Mouse (Mus musculus): ENCODE results near the gene 1700001L19Rik. TPM values are rescaled to one million over a fixed set of nuclear protein-coding genes. Genes with fewer than 3 reads are reported as not detected.
A peak's percentile ranks its signal among the peaks of the same experiment; 100 is the strongest.

Gene 1700001L19Rik
- polyA plus RNA-seq, 1 experiment from 2014 or later: 0.49 TPM

DNA sequence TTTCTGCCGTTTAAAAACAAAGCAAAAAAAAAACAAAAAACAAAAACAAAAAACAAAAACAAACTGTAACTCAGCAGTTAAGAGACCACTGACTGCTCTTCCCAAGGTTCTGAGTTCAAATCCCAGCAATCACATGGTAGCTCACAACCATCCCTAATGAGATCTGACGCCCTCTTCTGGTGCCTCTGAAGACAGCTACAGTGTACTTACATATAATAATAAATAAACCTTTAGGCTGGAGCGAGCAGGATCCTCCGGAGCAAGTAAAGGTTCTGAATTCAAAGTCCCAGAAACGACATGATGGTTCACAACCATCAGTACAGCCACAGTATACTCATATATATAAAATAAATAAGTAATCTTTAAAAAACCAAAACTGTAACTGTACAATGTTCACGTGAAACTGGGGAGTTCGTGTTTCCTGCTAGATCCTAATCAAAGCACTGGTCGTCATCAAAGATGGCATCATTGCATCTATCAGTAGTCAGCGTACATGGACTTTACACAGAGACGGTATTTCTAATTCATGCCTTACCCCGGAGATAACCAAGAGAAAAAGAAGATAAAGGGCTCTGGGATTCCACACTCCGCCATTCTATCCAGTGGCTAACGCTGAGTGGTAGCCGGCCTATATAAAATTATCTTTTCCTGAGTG is 16.0 kb upstream of the 1700001L19Rik start:
- H3K36me3 ChIP-seq (ENCODE audit: insufficient read depth, low read length): peaks cover 52% of the 10 kb centered on the region
- no peaks in the 10 kb centered on the region for H3K27me3 ChIP-seq (ENCODE audit: insufficient read depth, low read length)
- 21% methylated on average over 14 of the region's 14 CpGs for WGBS
- H3K4me2 ChIP-seq (replicated peaks; ENCODE audit: low read depth, low read length): peak overlapping the region; percentile 83
- peak overlapping the region; percentile 84 for H3K9ac ChIP-seq (replicated peaks; ENCODE audit: low read length)
- no peaks in the 10 kb centered on the region for H3K9me3 ChIP-seq (ENCODE audit: low read length)
- ATAC-seq (ENCODE audit: low FRiP score, low TSS enrichment): no peak
- H3K4me1 ChIP-seq (ENCODE audit: insufficient read depth, low read length): peaks cover 21% of the 10 kb centered on the region
- peak overlapping the region; percentile 66 for H3K27ac ChIP-seq (ENCODE audit: low read length)
- peak overlapping the region; percentile 82 for H3K4me3 ChIP-seq (ENCODE audit: low read length)

DNA sequence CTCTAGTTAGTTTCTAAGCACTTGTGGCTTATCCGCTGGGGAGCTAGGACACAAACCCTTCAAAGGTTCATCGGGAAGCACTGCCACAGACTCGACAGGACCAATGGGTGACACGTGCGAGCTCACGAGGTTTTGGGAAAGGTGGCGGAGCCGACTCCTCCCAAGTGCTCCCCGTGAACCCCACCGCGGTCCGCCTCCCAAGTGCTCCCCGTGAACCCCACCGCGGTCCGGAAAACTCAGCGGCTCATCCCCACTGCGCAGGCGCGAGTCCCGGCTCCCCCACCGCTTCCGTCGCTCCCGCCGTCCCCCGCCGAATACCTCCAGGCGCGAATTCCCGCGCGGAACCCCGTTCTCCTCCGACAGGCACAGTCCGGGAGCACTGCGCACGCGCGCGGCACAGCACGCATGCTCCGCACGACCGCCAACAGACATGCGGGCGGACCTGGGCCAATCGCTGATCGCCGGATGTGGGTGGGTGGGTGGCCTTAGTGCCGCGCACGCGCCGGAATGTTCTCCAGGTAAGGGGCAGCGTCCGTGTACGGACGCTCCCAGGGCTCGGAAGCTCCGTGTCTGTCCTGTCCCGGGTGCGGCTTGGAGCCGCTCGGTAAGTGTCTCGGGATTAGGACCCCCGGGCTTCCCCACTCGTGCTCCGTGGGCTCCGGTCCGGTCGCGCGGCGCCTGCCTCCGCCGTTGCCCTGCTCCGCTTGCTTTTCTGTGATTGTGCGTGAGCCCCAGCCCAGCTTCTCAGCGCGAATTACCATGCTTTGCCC is 15.3 kb upstream of the 1700001L19Rik start, which contains the start of the genes Mtrr and Fastkd3:
TSS of gene Mtrr (minus strand) at position 403 of the 770 bp plus-strand sequence.
TSS of gene Fastkd3 (plus strand) at position 488 of the 770 bp plus-strand sequence.
- Histone ChIP-seq H3K4me1 (ENCODE audit: insufficient read depth, low read length) (peaks cover 21% of the 10 kb centered on the region), H3K4me3 (ENCODE audit: low read length) (peak within 1 kb of the TSS; percentile 82), H3K9me3 (ENCODE audit: low read length) (no peaks in the 10 kb centered on the region), H3K36me3 (ENCODE audit: insufficient read depth, low read length) (peaks cover 50% of the 10 kb centered on the region), H3K27me3 (ENCODE audit: insufficient read depth, low read length) (no peaks in the 10 kb centered on the region), H3K27ac (ENCODE audit: low read length) (peak within 1 kb of the TSS; percentile 77), H3K9ac (replicated peaks; ENCODE audit: low read length) (peak within 1 kb of the TSS; percentile 87), H3K4me2 (replicated peaks; ENCODE audit: low read depth, low read length) (peak within 1 kb of the TSS; percentile 83)
- peak; percentile 100 for ATAC-seq (ENCODE audit: low FRiP score, low TSS enrichment)
- WGBS: under 1% methylated on average over 79 of the region's 81 CpGs

DNA sequence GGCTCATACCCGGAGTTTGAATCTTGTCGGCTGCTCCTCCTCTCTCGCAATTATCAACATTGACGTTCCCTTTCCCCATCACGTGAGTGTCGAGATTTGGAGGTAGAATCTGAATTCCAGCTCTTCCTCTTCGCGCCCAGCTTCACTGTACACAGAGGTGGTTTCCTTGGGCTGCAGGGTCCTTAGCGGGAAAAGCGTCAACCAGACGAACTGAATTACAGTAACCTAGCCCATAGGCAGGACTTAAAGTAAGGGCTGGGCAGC is 14.8 kb upstream of the 1700001L19Rik start:
- H3K4me1 ChIP-seq (ENCODE audit: insufficient read depth, low read length): peaks cover 21% of the 10 kb centered on the region
- no peaks in the 10 kb centered on the region for H3K27me3 ChIP-seq (ENCODE audit: insufficient read depth, low read length)
- peak overlapping the region; percentile 83 for H3K4me2 ChIP-seq (replicated peaks; ENCODE audit: low read depth, low read length)
- no peaks in the 10 kb centered on the region for H3K9me3 ChIP-seq (ENCODE audit: low read length)
- 0% methylated on average over 11 of the region's 11 CpGs for WGBS
- peak overlapping the region; percentile 87 for H3K9ac ChIP-seq (replicated peaks; ENCODE audit: low read length)
- peak overlapping the region; percentile 82 for H3K4me3 ChIP-seq (ENCODE audit: low read length)
- peak overlapping the region; percentile 77 for H3K27ac ChIP-seq (ENCODE audit: low read length)
- peaks cover 48% of the 10 kb centered on the region for H3K36me3 ChIP-seq (ENCODE audit: insufficient read depth, low read length)
- peak; percentile 35 for ATAC-seq (ENCODE audit: low FRiP score, low TSS enrichment)

DNA sequence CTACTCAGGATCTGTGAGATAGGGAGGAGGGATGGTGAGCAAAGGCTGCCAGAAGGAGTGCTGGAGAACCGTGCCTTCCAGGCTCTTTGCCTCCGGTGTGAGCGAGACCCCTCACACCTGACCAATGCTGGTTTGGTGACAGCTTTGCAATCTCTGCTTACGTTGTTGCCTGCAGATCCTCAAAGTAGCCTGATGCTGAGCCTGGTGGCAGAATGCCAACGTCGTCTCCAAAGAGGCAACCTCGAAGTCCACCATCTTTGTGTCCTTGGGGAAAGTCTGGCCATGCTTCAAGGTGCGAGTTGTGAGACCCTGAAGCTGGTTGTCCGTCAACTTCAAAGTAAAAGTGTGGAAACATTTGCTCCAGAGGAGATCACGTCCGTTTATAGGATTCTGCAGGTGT is 13.3 kb upstream of the 1700001L19Rik start:
- ATAC-seq (ENCODE audit: low FRiP score, low TSS enrichment): no peak
- H3K27ac ChIP-seq (ENCODE audit: low read length): no peak overlapping the region
- no peaks in the 10 kb centered on the region for H3K9me3 ChIP-seq (ENCODE audit: low read length)
- 88% methylated on average over 11 of the region's 11 CpGs for WGBS
- H3K36me3 ChIP-seq (ENCODE audit: insufficient read depth, low read length): peaks cover 51% of the 10 kb centered on the region
- no peak overlapping the region for H3K4me2 ChIP-seq (replicated peaks; ENCODE audit: low read depth, low read length)
- H3K4me1 ChIP-seq (ENCODE audit: insufficient read depth, low read length): peaks cover 21% of the 10 kb centered on the region
- no peaks in the 10 kb centered on the region for H3K27me3 ChIP-seq (ENCODE audit: insufficient read depth, low read length)
- H3K4me3 ChIP-seq (ENCODE audit: low read length): no peak overlapping the region
- no peak overlapping the region for H3K9ac ChIP-seq (replicated peaks; ENCODE audit: low read length)

DNA sequence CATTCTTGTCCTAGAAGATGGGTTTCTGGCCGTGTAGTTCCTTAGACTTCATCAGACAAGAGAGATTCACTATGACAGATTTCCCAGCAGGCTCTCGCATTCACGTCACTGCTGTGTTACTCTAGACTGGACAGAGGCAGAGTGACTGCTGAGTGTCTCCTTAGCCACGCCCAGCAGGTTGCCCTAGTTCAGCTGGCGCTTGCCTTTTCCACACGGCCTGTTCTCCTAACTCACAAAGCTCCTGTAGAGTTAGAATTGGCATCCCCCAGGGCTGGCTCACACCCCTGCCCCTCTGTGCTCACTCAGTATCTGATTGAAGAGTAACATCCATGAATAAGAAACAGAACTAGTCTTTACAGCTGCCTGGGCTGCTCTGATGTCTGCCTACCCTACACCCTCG is 11.8 kb upstream of the 1700001L19Rik start:
- H3K4me3 ChIP-seq (ENCODE audit: low read length): no peak overlapping the region
- H3K27ac ChIP-seq (ENCODE audit: low read length): no peak overlapping the region
- no peaks in the 10 kb centered on the region for H3K27me3 ChIP-seq (ENCODE audit: insufficient read depth, low read length)
- no peak overlapping the region for H3K9ac ChIP-seq (replicated peaks; ENCODE audit: low read length)
- H3K9me3 ChIP-seq (ENCODE audit: low read length): no peaks in the 10 kb centered on the region
- no peak for ATAC-seq (ENCODE audit: low FRiP score, low TSS enrichment)
- WGBS: 91% methylated on average over 7 of the region's 7 CpGs
- H3K36me3 ChIP-seq (ENCODE audit: insufficient read depth, low read length): peaks cover 63% of the 10 kb centered on the region
- no peak overlapping the region for H3K4me2 ChIP-seq (replicated peaks; ENCODE audit: low read depth, low read length)
- peaks cover 16% of the 10 kb centered on the region for H3K4me1 ChIP-seq (ENCODE audit: insufficient read depth, low read length)

DNA sequence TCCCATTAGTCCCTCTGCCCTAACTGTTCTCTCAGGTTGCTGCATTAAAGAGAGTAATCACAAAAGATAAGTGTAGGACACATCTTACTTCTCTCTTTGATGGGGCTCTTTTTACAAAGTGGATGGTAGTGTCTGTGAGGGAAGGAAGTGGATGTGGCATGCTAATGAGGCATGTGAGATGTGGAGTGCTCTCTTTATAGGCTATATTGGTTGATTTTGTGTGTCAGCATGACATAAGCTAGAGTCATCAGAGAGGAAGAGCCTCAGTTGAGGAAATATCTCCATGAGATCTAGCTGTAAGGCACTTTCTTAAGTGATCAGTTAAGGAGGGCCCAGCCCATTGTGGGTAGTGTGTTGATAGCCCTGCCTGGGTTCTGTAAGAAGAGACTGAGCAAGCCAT is 8.9 kb upstream of the 1700001L19Rik start:
- Histone ChIP-seq H3K4me2 (replicated peaks; ENCODE audit: low read depth, low read length) (no peak overlapping the region), H3K9me3 (ENCODE audit: low read length) (no peaks in the 10 kb centered on the region), H3K4me1 (ENCODE audit: insufficient read depth, low read length) (peaks cover 10% of the 10 kb centered on the region), H3K27me3 (ENCODE audit: insufficient read depth, low read length) (no peaks in the 10 kb centered on the region), H3K9ac (replicated peaks; ENCODE audit: low read length) (no peak overlapping the region), H3K36me3 (ENCODE audit: insufficient read depth, low read length) (peaks cover 89% of the 10 kb centered on the region), H3K4me3 (ENCODE audit: low read length) (no peak overlapping the region), H3K27ac (ENCODE audit: low read length) (no peak overlapping the region)
- ATAC-seq (ENCODE audit: low FRiP score, low TSS enrichment): no peak

DNA sequence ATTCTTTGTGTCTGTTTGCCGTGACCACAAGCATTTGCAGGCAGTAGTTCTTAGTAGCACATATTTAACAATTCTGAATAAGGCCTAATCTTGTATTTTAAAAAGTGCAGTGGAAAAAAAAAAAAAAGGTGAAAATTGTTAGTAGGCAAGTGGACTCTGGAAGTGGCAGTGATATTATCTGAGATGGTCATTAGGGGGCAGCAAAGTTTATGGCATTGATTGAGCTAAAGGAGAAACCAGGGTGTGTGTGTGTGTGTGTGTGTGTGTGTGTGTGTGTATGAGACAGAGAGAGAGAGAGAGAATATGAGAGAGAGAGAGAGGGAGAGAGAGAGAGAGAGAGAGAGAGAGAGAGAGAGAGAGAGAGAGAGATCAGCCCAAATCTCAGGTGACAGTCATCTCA is 3.4 kb upstream of the 1700001L19Rik start:
- H3K4me3 ChIP-seq (ENCODE audit: low read length): no peak overlapping the region
- H3K9ac ChIP-seq (replicated peaks; ENCODE audit: low read length): no peak overlapping the region
- H3K36me3 ChIP-seq (ENCODE audit: insufficient read depth, low read length): peaks cover 47% of the 10 kb centered on the region
- no peaks in the 10 kb centered on the region for H3K9me3 ChIP-seq (ENCODE audit: low read length)
- peaks cover 4% of the 10 kb centered on the region; the same call in 1 of the 2 replicates for H3K4me1 ChIP-seq (ENCODE audit: insufficient read depth, low read length)
- H3K27ac ChIP-seq (ENCODE audit: low read length): no peak overlapping the region
- no peak overlapping the region for H3K4me2 ChIP-seq (replicated peaks; ENCODE audit: low read depth, low read length)
- 79% methylated on average over 1 of the region's 1 CpGs for WGBS
- H3K27me3 ChIP-seq (ENCODE audit: insufficient read depth, low read length): no peaks in the 10 kb centered on the region
- ATAC-seq (ENCODE audit: low FRiP score, low TSS enrichment): no peak

DNA sequence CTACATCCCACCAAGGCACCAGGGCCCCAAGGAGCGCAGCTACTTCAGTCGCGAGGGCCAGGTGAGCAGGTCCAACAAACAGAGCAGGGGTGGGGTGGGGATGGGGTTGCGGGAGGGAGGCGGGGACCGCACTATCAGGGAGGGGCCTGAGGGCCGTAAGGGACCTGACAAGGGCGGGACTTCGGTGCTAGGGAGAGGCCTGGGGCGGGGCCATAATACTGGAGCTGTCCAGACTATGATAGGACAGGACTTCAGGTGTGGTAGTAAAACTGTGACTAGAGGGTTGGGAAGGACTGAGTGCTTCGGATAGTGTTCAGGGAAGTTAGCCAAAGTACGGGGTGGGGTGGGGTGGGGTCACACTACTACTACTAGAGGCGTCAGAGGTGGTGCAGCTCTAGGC is 446 bp downstream of the 1700001L19Rik start:
- H3K9ac ChIP-seq (replicated peaks; ENCODE audit: low read length): no peak overlapping the region
- H3K27me3 ChIP-seq (ENCODE audit: insufficient read depth, low read length): no peaks in the 10 kb centered on the region
- peak; percentile 77 for ATAC-seq (ENCODE audit: low FRiP score, low TSS enrichment)
- peak overlapping the region; percentile 23 for H3K4me3 ChIP-seq (ENCODE audit: low read length)
- H3K9me3 ChIP-seq (ENCODE audit: low read length): no peaks in the 10 kb centered on the region
- H3K4me2 ChIP-seq (replicated peaks; ENCODE audit: low read depth, low read length): peak overlapping the region; percentile 51
- 15% methylated on average over 13 of the region's 13 CpGs for whole genome bisulfite sequencing
- H3K36me3 ChIP-seq (ENCODE audit: insufficient read depth, low read length): peaks cover 13% of the 10 kb centered on the region
- H3K27ac ChIP-seq (ENCODE audit: low read length): no peak overlapping the region
- H3K4me1 ChIP-seq (ENCODE audit: insufficient read depth, low read length): no peaks in the 10 kb centered on the region

DNA sequence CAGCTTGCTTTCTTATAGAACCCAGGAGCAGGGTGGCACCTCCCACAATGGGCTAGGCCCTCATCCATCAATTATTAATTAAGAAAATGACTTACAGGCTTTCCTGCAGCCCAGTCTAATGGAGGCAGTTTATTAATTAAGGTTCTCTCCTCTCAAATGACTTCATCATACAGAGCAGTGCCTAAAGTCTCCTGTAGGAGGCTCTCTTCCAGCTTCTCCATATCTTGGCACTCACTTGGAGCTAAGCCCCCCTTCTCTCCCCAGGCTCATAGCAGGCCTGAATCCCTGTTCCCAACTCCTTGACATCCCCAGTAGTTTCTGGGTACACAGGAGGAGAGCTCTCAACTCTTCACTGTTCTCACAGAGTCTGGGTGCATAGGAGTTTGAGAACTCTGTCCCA is 1.7 kb downstream of the 1700001L19Rik start:
- no peaks in the 10 kb centered on the region for H3K9me3 ChIP-seq (ENCODE audit: low read length)
- H3K4me1 ChIP-seq (ENCODE audit: insufficient read depth, low read length): no peaks in the 10 kb centered on the region
- H3K36me3 ChIP-seq (ENCODE audit: insufficient read depth, low read length): 0 out of 2 replicates have a peak, but pooled peaks cover 4% of the 10 kb centered on the region
- H3K4me3 ChIP-seq (ENCODE audit: low read length): no peak overlapping the region
- no peak overlapping the region for H3K4me2 ChIP-seq (replicated peaks; ENCODE audit: low read depth, low read length)
- H3K9ac ChIP-seq (replicated peaks; ENCODE audit: low read length): no peak overlapping the region
- ATAC-seq (ENCODE audit: low FRiP score, low TSS enrichment): no peak
- no peak overlapping the region for H3K27ac ChIP-seq (ENCODE audit: low read length)
- H3K27me3 ChIP-seq (ENCODE audit: insufficient read depth, low read length): no peaks in the 10 kb centered on the region

DNA sequence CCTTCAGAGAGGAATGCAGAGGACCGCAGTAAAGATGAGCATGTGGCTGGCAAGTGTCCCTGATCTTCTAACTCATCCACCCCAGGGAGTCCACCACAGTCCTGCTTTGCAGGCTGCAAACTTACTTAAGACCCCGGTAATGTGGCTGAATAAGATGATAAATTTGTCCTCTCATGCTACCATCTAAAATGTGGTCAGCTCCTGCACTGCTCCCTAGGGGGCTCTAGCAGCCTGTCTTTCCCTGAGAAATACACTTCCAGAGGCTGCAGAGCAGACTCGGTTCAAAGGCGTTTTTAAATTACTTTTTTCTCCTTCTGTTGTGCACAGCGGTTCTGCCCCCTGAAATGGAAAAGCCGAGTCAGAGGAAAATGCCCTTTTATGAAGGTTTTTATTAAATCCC is 4.0 kb downstream of the 1700001L19Rik start:
- Histone ChIP-seq H3K27me3 (ENCODE audit: insufficient read depth, low read length) (no peaks in the 10 kb centered on the region), H3K9me3 (ENCODE audit: low read length) (no peaks in the 10 kb centered on the region), H3K9ac (replicated peaks; ENCODE audit: low read length) (no peak overlapping the region), H3K4me1 (ENCODE audit: insufficient read depth, low read length) (no peaks in the 10 kb centered on the region), H3K27ac (ENCODE audit: low read length) (no peak overlapping the region), H3K4me2 (replicated peaks; ENCODE audit: low read depth, low read length) (no peak overlapping the region), H3K36me3 (ENCODE audit: insufficient read depth, low read length) (no peaks in the 10 kb centered on the region), H3K4me3 (ENCODE audit: low read length) (no peak overlapping the region)
- no peak for ATAC-seq (ENCODE audit: low FRiP score, low TSS enrichment)
- 8% methylated on average over 6 of the region's 6 CpGs for WGBS
